Mouse (Mus musculus) hematopoietic stem cell, adult 5-6 weeks (primary cell): ENCODE measurements around the gene Supt20. TPM values are rescaled to one million over a fixed set of nuclear protein-coding genes. Genes with fewer than 3 reads are reported as not detected.

Experiments used
- ATAC-seq, 2 experiments: fragments of 125-278 bp in 1 of 2; replicated peaks in 1 of 2; 2 replicates each; pipeline ENCODE4 v1.8.0; 2016 to 2017; ENCODE audit warnings: inconsistent platforms in 2 of 2, mild to moderate bottlenecking in 2 of 2, moderate number of reproducible peaks in 2 of 2, low read depth in 1 of 2, moderate TSS enrichment in 1 of 2; ENCODE audit not compliant: low FRiP score in 2 of 2, poor library complexity in 2 of 2, severe bottlenecking in 2 of 2, insufficient read depth in 1 of 2, low TSS enrichment in 1 of 2
- total RNA-seq: library from RNA; stranded (forward); fragments of 172-1452, 232-1000 nt; gene quantifications from 2 replicates; pipeline ENCODE4 v1.2.3, GENCODE M21; 2017

Gene Supt20
- total RNA-seq, 1 experiment from 2014 or later: 116 TPM

GRCm38 (mm10) chr3:54768592-54768991 is 76.0 kb downstream of the Supt20 start:
- no peak for ATAC-seq

- ATAC-seq: no peak
Observed at GRCm38 (mm10) chr3:54769349-54770275, 77.0 kb downstream of the Supt20 start.

GRCm38 (mm10) chr3:54773613-54774012 is 81.0 kb downstream of the Supt20 start:
- no peak for ATAC-seq

GRCm38 (mm10) chr3:54775989-54776631 is 83.5 kb downstream of the Supt20 start:
- ATAC-seq: no peak

Other genes with a start within 250 kb of the Supt20 start
- gene Gm21958, start 21.5 kb downstream of the Supt20 start, total RNA-seq: not detected in 2 replicates
- 148 and 163 TPM in 2 replicates for gene Exosc8, start 42.6 kb downstream of the Supt20 start, total RNA-seq
- gene Alg5, start 42.7 kb downstream of the Supt20 start, total RNA-seq: 21.0 and 36.6 TPM in 2 replicates
- gene Smad9, start 62.8 kb downstream of the Supt20 start, total RNA-seq: not detected in 2 replicates
- 46.5 and 75.5 TPM in 2 replicates for gene Rfxap, start 115.0 kb downstream of the Supt20 start, total RNA-seq
- gene Sertm1, start 223.1 kb downstream of the Supt20 start, total RNA-seq: not detected in 2 replicates